Mouse (Mus musculus) G1E (cell line): ENCODE results near the gene 1700069L16Rik. TPM values are rescaled to one million over a fixed set of nuclear protein-coding genes. Genes with fewer than 3 reads are reported as not detected.

Experiments used
- ATAC-seq: 2 replicates; pipeline ENCODE4 v1.8.0; 2016; ENCODE audit warnings: mild to moderate bottlenecking; ENCODE audit not compliant: insufficient number of reproducible peaks, poor library complexity, low FRiP score, severe bottlenecking; ENCODE audit errors: extremely low read depth
- DNase-seq: peaks from one replicate; pipeline ENCODE4 v3.0.0; 2012; ENCODE audit warnings: low spot score
- H3K27me3 ChIP-seq: 2 replicates; pipeline ENCODE4 v1.6.1; 2012; ENCODE audit warnings: mild to moderate bottlenecking, low read length, inconsistent platforms; ENCODE audit not compliant: insufficient read depth
- H3K36me3 ChIP-seq: replicated peaks from 2 replicates; pipeline ENCODE3; 2012; ENCODE audit warnings: mild to moderate bottlenecking, inconsistent platforms
- H3K4me1 ChIP-seq: 2 replicates; pipeline ENCODE4 v1.6.1; 2012; ENCODE audit warnings: low read depth, low read length, inconsistent platforms, mixed read lengths; ENCODE audit not compliant: insufficient read depth
- H3K4me3 ChIP-seq: 2 replicates; pipeline ENCODE4 v1.5.1; 2012; ENCODE audit warnings: low read depth, mild to moderate bottlenecking, inconsistent platforms, low read length, moderate library complexity, mixed read lengths
- H3K9me3 ChIP-seq: replicated peaks from 2 replicates; pipeline ENCODE4 v1.6.1; 2012; ENCODE audit warnings: inconsistent platforms
- CTCF ChIP-seq: IDR thresholded peaks from 2 replicates; pipeline ENCODE4 v1.5.1; 2012; ENCODE audit warnings: low read depth, low read length, inconsistent platforms, mixed read lengths
- GATA1 ChIP-seq: IDR thresholded peaks from 2 replicates; pipeline ENCODE4 v1.6.1; 2012; ENCODE audit warnings: borderline replicate concordance, low read length, inconsistent platforms, mixed read lengths
- GATA2 ChIP-seq: IDR thresholded peaks from 2 replicates; pipeline ENCODE4 v1.6.1; 2012; ENCODE audit warnings: low read depth, low read length, inconsistent platforms, borderline replicate concordance
- POLR2AphosphoS5 ChIP-seq: IDR thresholded peaks from 2 replicates; pipeline ENCODE4 v1.6.1; 2012; ENCODE audit warnings: low read depth, low read length, inconsistent platforms; ENCODE audit not compliant: insufficient replicate concordance
- TAL1 ChIP-seq: conservative IDR thresholded peaks from 2 replicates; pipeline ENCODE4 v1.6.1; 2012; ENCODE audit warnings: low read depth, low read length, inconsistent platforms, mixed read lengths
- polyA plus RNA-seq: library from polyadenylated mRNA; stranded (reverse); fragments of >175 nt; gene quantifications from 2 replicates; pipeline ENCODE4 v1.2.3, GENCODE M21; 2012
- total RNA-seq, 2 experiments: library from RNA; stranded (forward) in 1 of 2; stranded (reverse) in 1 of 2; fragments of 200-1000 nt in 1 of 2; fragments of >200 nt in 1 of 2; fragmentation: Nextera tagmentation in 1 of 2; gene quantifications; 2 replicates each; pipeline ENCODE4 v1.2.3; 2014 to 2017

Gene 1700069L16Rik
- total and polyA plus RNA-seq, 3 experiments = not detected

DNA sequence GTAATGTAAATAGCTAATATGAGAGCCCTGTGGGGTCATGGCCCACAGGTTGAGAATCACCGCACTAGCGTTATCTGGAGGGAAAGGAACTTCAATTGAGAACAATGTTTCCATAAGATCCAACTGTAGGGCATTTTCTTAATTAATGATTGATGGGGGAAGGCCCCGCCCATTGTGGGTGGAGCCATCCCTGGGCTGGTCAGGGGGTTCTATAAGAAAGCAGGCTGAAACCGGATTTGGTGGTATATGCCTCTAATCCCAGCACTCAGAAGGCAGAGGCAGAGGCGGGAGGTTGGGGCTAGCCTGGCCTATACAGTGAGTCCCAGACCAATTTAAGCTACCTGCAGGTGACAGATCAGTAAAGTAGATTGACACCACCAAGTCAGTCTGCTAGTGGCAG, 9.8 kb upstream of the 1700069L16Rik start:
- peaks cover 28% of the 10 kb centered on the region for H3K36me3 ChIP-seq
- DNase-seq (no peak), ATAC-seq (no peak)
- TF ChIP-seq GATA2 = no peak
- no peak overlapping the region; the same call in 1 of the 2 replicates for H3K4me3 ChIP-seq
- H3K4me1 ChIP-seq = peaks cover 31% of the 10 kb centered on the region
- no peaks in the 10 kb centered on the region; the same call in 1 of the 2 replicates for H3K27me3 ChIP-seq
- no peaks in the 10 kb centered on the region; the same call in 1 of the 2 replicates for H3K9me3 ChIP-seq

DNA sequence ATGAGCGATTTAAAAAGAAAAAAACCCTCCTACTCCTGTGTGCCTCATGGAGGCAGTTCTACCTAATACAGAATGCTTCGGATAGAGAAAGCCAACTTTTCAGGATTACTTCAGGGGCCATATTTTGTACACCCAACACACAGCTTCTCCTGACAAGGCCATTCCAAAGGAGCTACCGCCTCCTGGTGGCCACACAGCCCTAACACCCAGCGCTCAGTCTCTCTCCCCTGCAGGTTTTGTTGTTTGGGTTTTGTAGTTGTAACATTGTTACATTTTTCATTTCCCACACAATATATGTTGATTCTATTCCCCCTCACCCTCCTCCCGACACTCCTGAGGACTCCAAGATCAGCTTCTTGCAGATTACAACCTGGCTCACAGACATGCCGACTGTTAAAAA, 7.6 kb upstream of the 1700069L16Rik start:
- TF ChIP-seq POLR2AphosphoS5 (no peak), TAL1 (no peak), CTCF (no peak), GATA2 (no peak)
- Histone ChIP-seq H3K4me3 (no peak overlapping the region), H3K9me3 (no peaks in the 10 kb centered on the region; the same call in 1 of the 2 replicates), H3K27me3 (no peaks in the 10 kb centered on the region; the same call in 1 of the 2 replicates), H3K4me1 (peaks cover 24% of the 10 kb centered on the region), H3K36me3 (peaks cover 6% of the 10 kb centered on the region)
- ATAC-seq (no peak), DNase-seq (no peak)

DNA sequence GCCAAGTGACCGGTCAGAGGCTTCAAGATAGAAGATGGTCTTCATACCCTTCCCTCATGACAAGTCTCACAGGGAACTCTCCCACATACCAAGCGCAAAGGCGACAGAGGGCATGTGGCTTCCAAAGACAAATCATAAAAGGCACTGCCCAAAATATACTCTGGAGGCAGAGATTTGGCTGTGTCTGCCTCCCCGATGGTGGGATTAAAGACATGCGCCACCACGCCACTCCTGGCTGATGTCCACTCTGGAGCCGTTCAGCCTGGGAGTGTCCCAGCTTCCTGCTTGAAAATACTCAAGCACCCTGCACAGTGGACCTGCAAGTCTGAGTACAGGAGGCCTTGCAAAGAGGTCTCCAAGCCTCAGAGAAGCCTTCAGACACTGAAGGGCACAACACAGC, 6.6 kb upstream of the 1700069L16Rik start:
- ATAC-seq = no peak
- peaks cover 3% of the 10 kb centered on the region; the same call in 1 of the 2 replicates for H3K9me3 ChIP-seq
- H3K4me3 ChIP-seq = no peak overlapping the region
- no peaks in the 10 kb centered on the region for H3K36me3 ChIP-seq
- DNase-seq = no peak
- no peak for TF ChIP-seq CTCF
- no peak for TF ChIP-seq GATA1
- TF ChIP-seq POLR2AphosphoS5 = no peak
- TF ChIP-seq GATA2 = no peak
- TF ChIP-seq TAL1 = no peak
- peaks cover 14% of the 10 kb centered on the region for H3K4me1 ChIP-seq
- no peaks in the 10 kb centered on the region; the same call in 1 of the 2 replicates for H3K27me3 ChIP-seq

- Histone ChIP-seq H3K9me3 (peaks cover 3% of the 10 kb centered on the region; the same call in 1 of the 2 replicates), H3K27me3 (no peaks in the 10 kb centered on the region; the same call in 1 of the 2 replicates), H3K36me3 (no peaks in the 10 kb centered on the region), H3K4me3 (no peak overlapping the region), H3K4me1 (peaks cover 13% of the 10 kb centered on the region)
- TF ChIP-seq POLR2AphosphoS5 (no peak), GATA2 (no peak), TAL1 (no peak), GATA1 (no peak), CTCF (no peak)
- DNase-seq (no peak), ATAC-seq (no peak)
Measured at GRCm38 (mm10) chr5:113730641-113731121, 6.1 kb upstream of the 1700069L16Rik start.

DNA sequence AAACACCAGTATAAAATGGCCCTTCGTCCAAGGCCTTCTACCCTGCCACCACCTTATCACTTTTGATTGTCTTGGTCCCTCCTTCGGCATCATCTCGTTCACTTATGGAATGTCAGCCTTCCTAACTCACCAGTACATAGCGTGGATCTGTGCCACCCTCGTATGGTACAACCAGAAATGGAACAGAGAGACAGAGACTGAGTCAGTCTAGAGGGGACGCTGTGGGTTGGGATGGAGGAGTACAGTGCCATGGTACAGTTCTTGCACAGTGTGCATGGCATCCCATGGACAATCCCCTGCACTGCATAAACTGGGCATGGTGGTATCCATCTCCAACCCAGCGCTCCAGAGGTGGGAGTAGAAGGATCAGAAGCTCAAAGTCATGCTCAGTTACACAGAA, 4.1 kb upstream of the 1700069L16Rik start:
- Histone ChIP-seq H3K27me3 (no peaks in the 10 kb centered on the region; the same call in 1 of the 2 replicates), H3K4me1 (no peaks in the 10 kb centered on the region), H3K4me3 (no peak overlapping the region), H3K36me3 (no peaks in the 10 kb centered on the region), H3K9me3 (peaks cover 9% of the 10 kb centered on the region)
- no peak for DNase-seq
- TF ChIP-seq CTCF (no peak), TAL1 (no peak), GATA2 (no peak), GATA1 (no peak)
- ATAC-seq = no peak

DNA sequence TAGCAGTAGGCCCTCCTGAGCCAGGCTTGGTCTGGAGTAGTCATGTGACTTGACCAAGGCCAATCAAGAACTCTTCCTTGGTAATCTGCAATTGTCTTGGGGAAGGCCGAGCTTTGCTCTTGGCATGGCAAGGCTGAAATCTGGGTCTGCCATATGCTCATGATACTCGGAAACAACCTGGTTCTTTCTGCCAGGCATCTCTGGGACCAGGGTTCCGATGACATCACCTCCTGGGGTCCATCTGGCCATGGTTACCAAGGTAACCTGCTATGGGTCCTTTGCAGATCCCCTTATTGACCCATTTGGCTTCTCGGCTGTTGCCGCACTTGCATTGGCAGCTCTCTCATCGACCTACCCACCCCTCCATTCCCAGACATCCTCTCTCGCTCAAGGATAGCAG, 3.4 kb upstream of the 1700069L16Rik start:
- DNase-seq = no peak

More for the DNA sequence above, 3.4 kb upstream of the 1700069L16Rik start:
- Histone ChIP-seq H3K36me3 (no peaks in the 10 kb centered on the region), H3K27me3 (no peaks in the 10 kb centered on the region; the same call in 1 of the 2 replicates), H3K4me3 (no peak overlapping the region), H3K4me1 (no peaks in the 10 kb centered on the region), H3K9me3 (peaks cover 12% of the 10 kb centered on the region)
- TF ChIP-seq CTCF (no peak), GATA1 (no peak), GATA2 (no peak), POLR2AphosphoS5 (no peak), TAL1 (no peak)
- ATAC-seq = no peak
